In the genomic region with DNA sequence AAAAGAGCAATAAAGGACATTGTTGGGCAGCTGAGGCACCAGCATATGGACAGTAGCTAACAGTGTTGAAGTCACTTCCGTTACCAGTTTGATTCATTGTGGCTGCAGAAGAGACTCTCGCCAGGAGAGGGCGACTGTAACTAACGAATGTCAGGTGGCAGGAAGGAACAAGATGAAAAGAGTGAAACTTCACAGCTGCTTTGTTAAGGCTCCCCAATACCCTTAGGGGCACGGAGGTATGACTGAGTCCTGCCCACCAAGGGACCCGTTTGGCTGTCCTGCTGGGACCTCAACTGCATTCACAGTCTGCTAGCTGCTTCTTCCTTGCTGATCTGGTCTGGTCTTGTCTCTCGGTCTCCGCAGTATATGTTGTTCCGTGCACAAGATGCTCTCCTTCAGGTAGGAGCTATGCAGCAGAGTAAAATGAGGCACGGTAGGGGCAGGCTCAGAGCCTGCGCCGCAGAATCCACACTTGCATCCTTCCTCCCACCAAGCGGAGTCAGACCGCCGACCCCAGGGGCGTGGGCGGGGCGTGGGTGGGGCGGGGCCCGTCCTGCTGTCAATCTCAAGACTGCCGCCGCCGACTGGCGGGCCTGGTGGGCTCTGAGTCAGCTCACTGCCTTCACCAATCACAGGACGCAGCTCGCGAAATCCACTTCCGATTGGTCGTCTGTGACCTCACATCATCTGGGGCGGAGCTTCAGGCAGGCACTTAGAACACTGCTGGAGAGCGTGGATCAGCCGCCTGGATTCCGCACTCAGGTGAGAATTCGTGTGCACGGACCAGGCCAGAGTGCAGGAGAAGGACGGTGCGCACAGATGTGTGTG, we compare ENCODE assay signal across 8 mouse cellular contexts. TPM values are rescaled to one million over a fixed set of nuclear protein-coding genes. Genes with fewer than 3 reads are reported as not detected.
DNase-seq lines count a peak whose midpoint lies in the region; ATAC-seq and TF ChIP-seq lines count a peak whose summit lies in the region.

No protein-coding gene starts in this region.

- H3K27me3 ChIP-seq in Patski = no peaks in the 10 kb centered on the region
- no peaks in the 10 kb centered on the region for H3K27me3 ChIP-seq in hindbrain, embryonic 15.5 days

- H3K4me1 ChIP-seq in hindbrain, embryonic 15.5 days (replicated peaks) = peaks cover 49% of the 10 kb centered on the region

- peak; percentile 97 for ATAC-seq in Patski
- ATAC-seq in hindbrain, embryonic 15.5 days (ENCODE audit: low FRiP score, low read depth) = peak; percentile 98

- CTCF ChIA-PET in Patski (lab: Charles Lee) = interaction anchor here (0.8 to 1.6 kb wide), 15 partner anchors 10 to 249 kb away, joined by 3 to 22 read pairs (median 4); no protein-coding TSS in a partner anchor

- WGBS in hindbrain, embryonic 15.5 days = under 1% methylated on average over 37 of the region's 37 CpGs

- peak overlapping the region; percentile 73 for H3K9ac ChIP-seq in hindbrain, embryonic 15.5 days

- H3K27ac ChIP-seq in hindbrain, embryonic 15.5 days (replicated peaks) = peak overlapping the region; percentile 96

- peak; percentile 94 for TF ChIP-seq CTCF in Patski (IDR thresholded peaks at IDR 0.05)

- H3K4me2 ChIP-seq in hindbrain, embryonic 15.5 days = peak overlapping the region; percentile 82

- H3K36me3 ChIP-seq in hindbrain, embryonic 15.5 days = no peaks in the 10 kb centered on the region

- POLR2A ChIA-PET in Patski (lab: Charles Lee) = interaction anchor here (1.2 kb wide), 2 partner anchors 13 to 44 kb away, joined by 5 read pairs; no protein-coding TSS in a partner anchor

- no peaks in the 10 kb centered on the region for H3K9me3 ChIP-seq in hindbrain, embryonic 15.5 days

- in situ Hi-C loops in Patski (cut with MboI; ENCODE audit: low pct_unique_long_range_greater_than_20kb) = loop anchor here (10.0 kb wide), 3 partner anchors 145 to 585 kb away; no protein-coding TSS in a partner anchor

- H3K4me3 ChIP-seq in hindbrain, embryonic 15.5 days = peak overlapping the region; percentile 61

- peak; percentile 83 for DNase-seq in Patski (ENCODE audit: low read depth, low spot score)
- DNase-seq in cerebellum, postnatal 14 days = peak; percentile 95
- DNase-seq in frontal cortex, postnatal 25 days (ENCODE audit: low spot score in 2 of 2) = peak; percentile 93 to 95
- DNase-seq in left cerebral cortex, adult 11 months (ENCODE audit: low spot score) = peak; percentile 96
- DNase-seq in lung, postnatal 4 days = peak; percentile 96 to 97
- peak; percentile 94 for DNase-seq in retina, postnatal 7 days (ENCODE audit: low read depth, low spot score)
- peak; percentile 72 for DNase-seq in urinary bladder, adult 2 months (ENCODE audit: low spot score)

RNA-seq across cellular contexts. Expression of a gene that starts 6.8 kb away (rescaled TPM):
- 45.7 TPM for polyA plus RNA-seq in Patski (2021)
- polyA plus RNA-seq in hindbrain, embryonic 15.5 days (2015; fragmentation: Nextera tagmentation; extraction: Ambion mirVana) = 78.4 and 80.3 TPM in 2 replicates
- polyA plus RNA-seq in urinary bladder, adult 2 months (2012; rRNA removed) = 30.5 and 37.0 TPM in 2 replicates

RNA-seq across cellular contexts. Expression of a gene that starts 7.1 kb away (rescaled TPM):
- polyA plus RNA-seq in Patski (2021) = 23.5 TPM
- 7.2 and 7.7 TPM in 2 replicates for polyA plus RNA-seq in hindbrain, embryonic 15.5 days (2015; fragmentation: Nextera tagmentation; extraction: Ambion mirVana)
- polyA plus RNA-seq in urinary bladder, adult 2 months (2012; rRNA removed) = 9.7 and 11.3 TPM in 2 replicates

RNA-seq across cellular contexts. Expression of a gene that starts 36.9 kb away (rescaled TPM):
- polyA plus RNA-seq in Patski (2021) = not detected
- polyA plus RNA-seq in hindbrain, embryonic 15.5 days (2015; fragmentation: Nextera tagmentation; extraction: Ambion mirVana) = not detected in 2 replicates
- polyA plus RNA-seq in urinary bladder, adult 2 months (2012; rRNA removed) = not detected in 2 replicates

RNA-seq across cellular contexts. Expression of a gene that starts 45.4 kb away (rescaled TPM):
- 5.1 TPM for polyA plus RNA-seq in Patski (2021)
- 7.0 and 11.2 TPM in 2 replicates for polyA plus RNA-seq in hindbrain, embryonic 15.5 days (2015; fragmentation: Nextera tagmentation; extraction: Ambion mirVana)
- 1.2 and 2.1 TPM in 2 replicates for polyA plus RNA-seq in urinary bladder, adult 2 months (2012; rRNA removed)

Comparison
In these comparisons a context has a peak if more than half of its experiments do, and no peak if none do; other contexts are left out.
1. Peak in every context shown above with its lines: DNase-seq, ATAC-seq, H3K4me3 ChIP-seq and H3K27ac ChIP-seq.